Mouse (Mus musculus) kidney, adult 11 months (tissue): ENCODE results near the gene Tagln2.

ENCODE experiments used
- DNase-seq: peaks from one replicate; pipeline ENCODE4 v3.0.0; 2022

Tagln2 gene

GRCm38 (mm10) chr1:172499765-172500441, at the start of gene Tagln2:
Gene Tagln2 (plus strand): TSS chr1:172500047.
- DNase-seq, result peak; percentile 90

- DNase-seq, result no peak
Observed at GRCm38 (mm10) chr1:172450226-172450625, 49.6 kb upstream of the Tagln2 start.

DNA sequence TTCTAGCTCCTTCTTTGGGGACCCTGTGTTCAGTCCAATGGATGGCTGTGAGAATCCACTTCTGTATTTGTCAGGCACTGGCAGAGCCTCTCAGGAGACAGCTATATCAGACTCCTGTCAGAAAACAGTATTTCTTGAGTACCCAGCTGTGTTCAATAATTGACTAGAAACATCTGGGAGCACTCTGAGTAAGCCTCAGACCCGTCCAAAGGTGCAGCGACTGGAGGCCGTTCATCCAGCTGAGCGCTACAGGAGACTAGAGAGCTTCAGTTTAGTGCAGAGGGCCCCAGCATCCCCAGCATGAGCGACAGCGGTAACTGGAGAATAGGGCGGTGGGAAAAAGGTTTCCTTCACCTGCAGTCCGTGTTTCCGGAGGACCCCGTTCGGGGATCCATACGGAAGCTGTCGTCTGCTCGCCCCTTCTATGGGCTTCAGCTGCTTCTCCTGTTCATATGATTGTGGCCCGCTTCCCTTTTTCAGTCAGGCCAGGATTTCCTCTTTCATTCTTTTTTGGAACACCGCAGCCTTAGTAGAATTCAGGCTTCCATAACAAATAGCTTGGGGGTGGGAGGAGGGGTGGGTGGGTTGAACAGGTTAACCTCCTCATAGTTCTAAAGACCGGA, 48.9 kb upstream of the Tagln2 start:
- no peak for DNase-seq

DNA sequence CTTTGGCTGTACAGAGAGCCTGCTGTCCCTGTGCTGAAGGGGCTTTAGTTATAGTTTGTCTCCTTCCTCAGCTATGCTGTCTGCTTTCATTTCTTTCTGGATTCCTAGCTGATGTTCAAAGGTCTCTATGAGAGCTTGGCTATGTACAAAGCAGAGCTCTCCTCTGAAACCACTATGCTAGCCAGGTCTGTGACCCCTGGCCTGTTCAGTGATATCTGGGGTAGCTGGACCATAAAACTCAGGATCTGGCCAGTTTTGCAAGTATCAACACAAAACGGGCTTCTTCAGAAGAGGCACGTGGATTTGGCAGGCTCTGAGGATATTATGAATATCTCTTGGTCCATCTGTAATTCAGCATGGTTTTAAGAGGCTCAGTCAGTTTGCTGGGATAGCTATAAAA, 46.9 kb upstream of the Tagln2 start:
- DNase-seq, result peak; percentile 55

DNA sequence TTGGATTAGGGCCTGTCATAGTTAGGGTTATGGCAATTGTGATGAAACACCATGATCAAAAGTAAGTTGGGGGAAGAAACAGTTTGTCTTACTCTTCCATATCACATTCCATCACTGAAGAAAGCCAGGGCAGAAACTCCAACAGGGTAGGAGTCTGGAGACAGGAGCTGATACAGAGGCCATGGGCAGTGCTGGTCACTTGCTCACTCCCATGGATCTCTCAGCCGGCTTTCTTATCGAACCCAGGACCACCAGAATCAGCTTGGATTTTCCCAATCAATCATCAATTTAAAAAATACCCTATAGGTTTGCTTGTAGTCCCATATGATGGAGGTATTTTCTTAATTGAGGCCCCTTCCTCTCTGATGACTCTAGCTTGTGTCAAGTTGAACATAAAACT, 46.0 kb upstream of the Tagln2 start:
- DNase-seq, result no peak

GRCm38 (mm10) chr1:172455416-172455815, 44.4 kb upstream of the Tagln2 start:
- DNase-seq, result no peak

DNA sequence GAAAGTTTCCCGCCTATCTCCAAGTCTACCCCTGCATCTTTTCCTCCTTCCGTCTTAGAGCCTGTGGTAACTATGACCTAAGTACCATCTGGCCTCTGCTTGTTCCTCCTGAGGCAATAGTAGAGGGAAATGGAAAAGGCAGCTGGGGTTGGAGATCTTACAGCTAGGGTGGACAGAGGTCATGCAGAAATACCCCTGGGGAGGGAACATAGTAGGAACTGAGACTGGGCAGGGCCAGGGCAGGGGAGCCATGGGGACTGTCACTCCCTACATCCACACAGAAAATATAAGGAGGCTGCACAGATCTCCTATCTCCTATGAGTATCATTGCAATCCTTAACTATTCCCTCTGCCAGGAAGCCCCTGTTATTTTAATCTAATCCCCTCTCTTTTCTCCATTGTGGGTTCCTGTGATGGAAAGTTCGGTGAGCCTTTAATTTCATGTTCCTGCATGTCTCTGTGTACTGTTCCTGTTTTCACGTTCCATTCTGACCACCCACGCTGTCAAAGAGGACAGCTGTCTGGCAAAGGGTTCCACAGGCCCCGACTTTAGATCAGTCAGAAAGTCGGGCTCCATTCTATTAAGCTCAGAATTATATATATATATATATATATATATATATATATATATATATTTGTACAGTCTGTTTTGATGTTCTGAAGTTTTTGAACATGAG, 43.7 kb upstream of the Tagln2 start:
- DNase-seq, result no peak

- DNase-seq, result no peak
Observed at GRCm38 (mm10) chr1:172457196-172457595, 42.7 kb upstream of the Tagln2 start.

- no peak for DNase-seq
Observed at GRCm38 (mm10) chr1:172458041-172458440, 41.8 kb upstream of the Tagln2 start.

GRCm38 (mm10) chr1:172461602-172462001, 38.2 kb upstream of the Tagln2 start:
- DNase-seq, result no peak

GRCm38 (mm10) chr1:172462534-172462933, 37.3 kb upstream of the Tagln2 start:
- DNase-seq, result no peak

GRCm38 (mm10) chr1:172463387-172464333, 36.2 kb upstream of the Tagln2 start:
- DNase-seq, result no peak

GRCm38 (mm10) chr1:172468301-172468877, 31.5 kb upstream of the Tagln2 start:
- no peak for DNase-seq

DNA sequence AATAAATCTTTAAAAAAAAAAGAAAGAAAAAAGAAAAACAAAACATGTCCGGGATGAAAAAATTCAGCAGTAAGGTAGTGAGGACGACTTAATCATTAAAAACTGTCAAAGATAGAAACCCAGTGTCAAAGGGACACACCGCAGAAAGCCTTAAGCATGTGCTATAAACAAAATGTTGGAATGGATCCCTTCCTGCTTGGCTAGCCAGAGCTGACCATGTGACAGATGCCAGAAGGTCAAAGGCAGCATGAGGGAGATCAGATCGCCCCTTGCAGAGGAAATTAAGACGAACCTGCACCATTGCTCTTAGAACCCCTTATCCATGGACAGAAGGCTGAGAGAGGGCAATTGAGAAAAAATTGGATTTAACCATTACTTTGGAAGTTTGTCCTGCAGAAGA, 30.5 kb upstream of the Tagln2 start:
- DNase-seq, result peak; percentile 26

DNA sequence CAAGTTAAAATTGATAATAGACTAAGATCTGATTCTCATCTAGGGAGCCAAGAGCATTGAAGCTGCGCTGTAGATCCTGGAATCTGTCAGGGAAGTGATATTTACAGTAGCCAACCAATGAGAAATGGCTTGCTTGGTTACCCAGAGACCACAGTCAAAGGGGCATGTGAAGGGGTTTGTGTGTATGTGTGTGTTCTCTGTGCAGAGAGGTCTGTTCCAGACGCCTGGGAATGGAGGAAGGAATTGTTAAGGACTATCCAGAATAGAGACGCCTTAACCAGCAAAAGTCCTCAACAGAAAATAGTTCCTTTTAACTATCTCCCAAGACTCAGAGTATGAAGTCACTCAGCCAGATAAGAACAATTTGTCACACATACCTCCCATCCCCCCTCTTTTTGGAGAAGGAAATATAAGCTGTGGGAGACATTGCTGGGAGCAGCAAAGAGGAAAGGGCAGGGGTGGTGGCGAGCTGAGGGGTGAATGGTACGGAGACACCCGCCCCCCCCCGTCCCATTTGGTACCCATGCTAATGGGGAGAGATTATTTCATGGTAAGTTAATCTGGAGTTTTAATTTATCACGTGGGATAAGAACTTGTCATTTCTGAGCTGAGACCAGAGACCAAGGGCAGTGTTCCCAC, 29.9 kb upstream of the Tagln2 start:
- DNase-seq, result no peak

DNA sequence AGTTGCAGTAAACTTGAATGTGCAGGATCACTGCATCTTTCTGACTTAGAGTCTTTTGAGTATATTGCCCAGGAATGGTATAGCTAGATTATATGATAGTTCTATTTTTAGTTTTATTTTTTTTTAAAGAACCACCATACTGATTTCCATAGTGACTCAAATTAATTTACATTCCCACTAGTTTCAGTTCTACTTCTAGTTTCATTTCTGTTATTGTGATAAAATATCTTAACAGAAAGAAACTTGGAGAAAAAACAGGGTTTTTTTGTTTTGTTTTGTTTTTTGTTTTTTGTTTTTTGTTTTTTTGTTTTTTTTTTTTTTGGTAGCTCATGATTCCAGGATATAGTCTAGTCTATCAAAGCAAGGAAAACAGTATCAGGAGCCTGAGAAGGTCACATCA, 26.9 kb upstream of the Tagln2 start:
- DNase-seq, result no peak

DNA sequence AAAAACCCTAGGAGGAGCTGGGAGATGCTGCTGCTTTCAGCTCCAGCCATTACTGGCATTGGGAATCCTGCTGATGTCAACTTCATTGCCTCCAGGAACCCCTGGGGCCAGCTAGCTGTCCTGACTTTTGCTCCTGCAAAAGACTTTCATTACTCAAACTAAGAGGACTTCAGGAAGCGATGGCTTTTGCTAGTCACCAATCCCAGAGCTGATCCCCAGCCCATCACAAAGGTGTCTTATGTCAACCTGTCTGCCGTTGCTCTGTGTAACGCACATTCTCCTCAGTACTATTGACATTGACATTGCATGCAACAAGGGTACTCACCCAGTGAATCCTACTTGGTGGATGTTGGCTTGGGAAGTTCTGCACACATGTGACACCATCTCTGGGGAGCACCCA, 25.7 kb upstream of the Tagln2 start:
- no peak for DNase-seq

DNA sequence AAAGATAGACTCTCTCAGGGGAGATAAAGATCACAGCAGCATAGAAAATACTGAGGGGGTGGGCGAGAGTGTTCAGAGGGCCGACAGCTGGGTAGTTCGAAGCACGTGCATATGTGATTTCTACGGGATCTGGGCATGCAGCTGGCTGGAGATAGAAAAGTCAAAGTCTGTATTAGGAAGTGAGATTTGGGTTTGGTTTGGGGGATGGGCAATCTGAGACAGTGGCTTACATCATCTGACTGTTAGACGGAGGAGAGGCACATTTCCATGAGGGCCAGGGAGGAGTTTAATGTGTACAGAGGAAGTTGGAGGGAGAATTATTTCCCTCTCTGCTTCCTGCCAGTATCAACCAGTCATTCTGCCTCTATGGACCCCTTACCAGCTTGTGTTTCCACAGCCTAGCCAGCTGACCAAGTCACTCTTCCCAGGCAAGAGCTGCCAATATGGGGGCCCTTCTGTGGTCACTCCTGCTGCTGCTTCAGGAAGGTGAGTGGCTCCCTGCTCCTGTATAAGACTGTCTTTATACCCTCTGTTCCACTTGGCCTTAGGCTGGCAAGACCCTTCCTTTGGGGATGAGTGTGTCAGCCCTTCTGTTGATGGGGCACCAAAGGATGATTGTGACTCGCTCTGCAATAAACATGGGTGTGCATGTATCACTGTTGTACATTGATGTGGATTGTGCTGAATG, 24.6 kb upstream of the Tagln2 start, which contains the start of gene Slamf9:
TSS of gene Slamf9 (plus strand) at position 305 of the 688 bp plus-strand sequence.
- DNase-seq, result no peak

GRCm38 (mm10) chr1:172478020-172478419, 21.8 kb upstream of the Tagln2 start:
- no peak for DNase-seq

GRCm38 (mm10) chr1:172480376-172480775, 19.5 kb upstream of the Tagln2 start:
- DNase-seq, result no peak

DNA sequence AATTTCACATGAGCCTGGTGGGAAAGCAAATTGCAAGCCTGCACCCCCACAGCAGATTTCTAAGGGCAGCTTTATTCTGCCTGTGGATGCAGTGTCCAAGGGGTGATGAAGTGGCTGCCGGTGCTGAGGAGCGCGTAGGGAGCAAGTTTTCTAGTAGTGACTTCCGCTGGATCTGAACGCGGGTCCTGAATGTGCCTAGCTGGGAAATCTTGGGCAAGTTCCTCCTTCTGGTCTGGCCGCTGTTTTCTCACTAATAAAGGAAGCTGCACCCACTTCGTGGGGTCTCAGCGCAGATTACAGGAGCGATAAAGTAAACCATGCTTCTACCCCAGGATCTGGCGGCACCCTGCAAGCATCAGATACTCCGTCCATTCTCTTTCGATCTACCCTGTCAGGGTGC, 18.7 kb upstream of the Tagln2 start:
- DNase-seq, result no peak
